Mouse (Mus musculus): ENCODE data around the gene Mmp25.

DNA sequence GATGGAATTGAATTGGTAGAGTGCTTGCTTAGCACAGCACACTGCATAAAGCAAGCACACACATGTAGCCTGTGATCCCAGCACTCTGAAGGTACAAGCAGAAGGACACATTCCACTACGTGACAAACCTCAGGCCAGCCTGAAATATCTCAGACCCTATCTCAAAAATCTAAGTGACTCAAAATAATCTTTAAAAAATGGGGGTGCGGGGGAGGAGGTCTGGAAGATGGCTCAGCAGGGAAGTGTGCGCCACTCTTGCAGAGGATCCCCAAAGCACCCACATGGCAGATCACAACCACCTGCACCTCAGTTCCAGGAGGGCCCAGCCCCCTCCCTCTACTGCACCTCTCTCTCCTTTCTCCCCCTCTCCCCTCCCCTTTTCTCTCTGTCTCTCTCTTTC is 26.4 kb upstream of the Mmp25 start:
- TF ChIP-seq NRF1 (IDR thresholded peaks at IDR 0.05; ENCODE audit: low read depth, low read length) (no peak), HCFC1 (IDR thresholded peaks at IDR 0.05; ENCODE audit: low read depth, low read length) (no peak), MAX (IDR thresholded peaks at IDR 0.05; ENCODE audit: low read length) (no peak), CTCF (conservative IDR thresholded peaks at IDR 0.05 in 1 of 2, IDR thresholded peaks at IDR 0.05 in 1 of 2; ENCODE audit: low read depth in 2 of 2, low read length in 2 of 2) (no peak), TCF12 (IDR thresholded peaks at IDR 0.05; ENCODE audit: low read depth, low read length) (no peak), POLR2A (IDR thresholded peaks at IDR 0.05; ENCODE audit: low read depth, low read length) (no peak), E2F4 (IDR thresholded peaks at IDR 0.05; ENCODE audit: insufficient replicate concordance, low read depth, low read length) (no peak), JUND (conservative IDR thresholded peaks at IDR 0.05; ENCODE audit: low read depth, low read length) (no peak)
